Mouse (Mus musculus): ENCODE measurements around the gene Rnf114. TPM values are rescaled to one million over a fixed set of nuclear protein-coding genes. Genes with fewer than 3 reads are reported as not detected.

Rnf114 gene
- polyA plus RNA-seq, 1 experiment from 2014 or later = 82.8 TPM

GRCm38 (mm10) chr2:167543121-167544003, 50.9 kb downstream of the Rnf114 start:
- peaks cover 6% of the 10 kb centered on the region for H3K36me3 ChIP-seq (ENCODE audit: control insufficient read depth, insufficient read depth, low read length)
- no peaks in the 10 kb centered on the region for H3K27me3 ChIP-seq (replicated peaks; ENCODE audit: control insufficient read depth, insufficient read depth, low read length)
- no peak for ATAC-seq (replicated peaks; ENCODE audit: low FRiP score, low TSS enrichment, low read depth)
- H3K27ac ChIP-seq (ENCODE audit: low read depth) = peak overlapping the region; percentile 96
- no peaks in the 10 kb centered on the region for H3K9me3 ChIP-seq (ENCODE audit: control insufficient read depth, low read length)
- 12% methylated on average over 16 of the region's 16 CpGs for WGBS
- H3K4me3 ChIP-seq (ENCODE audit: low read depth, low read length) = no peak overlapping the region
- H3K4me1 ChIP-seq (replicated peaks; ENCODE audit: control insufficient read depth, insufficient read depth, low read length) = peaks cover 53% of the 10 kb centered on the region
- peak overlapping the region; percentile 27; the same call in 1 of the 2 replicates for H3K9ac ChIP-seq (ENCODE audit: low read length)
- H3K4me2 ChIP-seq (ENCODE audit: low read length) = peak overlapping the region; percentile 22
- DNase-seq (ENCODE audit: low spot score) = no peak

GRCm38 (mm10) chr2:167544004-167544356, 51.5 kb downstream of the Rnf114 start:
- WGBS = 8% methylated on average over 4 of the region's 4 CpGs
- H3K4me1 ChIP-seq (replicated peaks; ENCODE audit: control insufficient read depth, insufficient read depth, low read length) = peaks cover 48% of the 10 kb centered on the region
- H3K27ac ChIP-seq (ENCODE audit: low read depth) = peak overlapping the region; percentile 96
- H3K9me3 ChIP-seq (ENCODE audit: control insufficient read depth, low read length) = no peaks in the 10 kb centered on the region
- peaks cover 6% of the 10 kb centered on the region for H3K36me3 ChIP-seq (ENCODE audit: control insufficient read depth, insufficient read depth, low read length)
- H3K27me3 ChIP-seq (replicated peaks; ENCODE audit: control insufficient read depth, insufficient read depth, low read length) = no peaks in the 10 kb centered on the region
- ATAC-seq (replicated peaks; ENCODE audit: low FRiP score, low TSS enrichment, low read depth) = peak; percentile 33; the same call in 1 of the 2 replicates
- H3K4me3 ChIP-seq (ENCODE audit: low read depth, low read length) = no peak overlapping the region
- H3K4me2 ChIP-seq (ENCODE audit: low read length) = no peak overlapping the region
- no peak for DNase-seq (ENCODE audit: low spot score)
- H3K9ac ChIP-seq (ENCODE audit: low read length) = no peak overlapping the region

- 28% methylated on average over 5 of the region's 5 CpGs for WGBS
- H3K27me3 ChIP-seq (replicated peaks; ENCODE audit: control insufficient read depth, insufficient read depth, low read length) = no peaks in the 10 kb centered on the region
- no peak for DNase-seq (ENCODE audit: low spot score)
- peak overlapping the region; percentile 96 for H3K27ac ChIP-seq (ENCODE audit: low read depth)
- peak; percentile 10; the same call in 1 of the 2 replicates for ATAC-seq (replicated peaks; ENCODE audit: low FRiP score, low TSS enrichment, low read depth)
- no peaks in the 10 kb centered on the region for H3K9me3 ChIP-seq (ENCODE audit: control insufficient read depth, low read length)
- peaks cover 6% of the 10 kb centered on the region for H3K36me3 ChIP-seq (ENCODE audit: control insufficient read depth, insufficient read depth, low read length)
- H3K4me1 ChIP-seq (replicated peaks; ENCODE audit: control insufficient read depth, insufficient read depth, low read length) = peaks cover 45% of the 10 kb centered on the region
- H3K4me3 ChIP-seq (ENCODE audit: low read depth, low read length) = no peak overlapping the region
- H3K9ac ChIP-seq (ENCODE audit: low read length) = no peak overlapping the region
- H3K4me2 ChIP-seq (ENCODE audit: low read length) = no peak overlapping the region
These were observed 52.0 kb downstream of the Rnf114 start for GRCm38 (mm10) chr2:167544456-167544855.

GRCm38 (mm10) chr2:167546447-167547195, 54.2 kb downstream of the Rnf114 start:
- DNase-seq (ENCODE audit: low spot score) = no peak
- no peaks in the 10 kb centered on the region for H3K27me3 ChIP-seq (replicated peaks; ENCODE audit: control insufficient read depth, insufficient read depth, low read length)
- H3K4me1 ChIP-seq (replicated peaks; ENCODE audit: control insufficient read depth, insufficient read depth, low read length) = peaks cover 32% of the 10 kb centered on the region
- no peak for ATAC-seq (replicated peaks; ENCODE audit: low FRiP score, low TSS enrichment, low read depth)
- peaks cover 6% of the 10 kb centered on the region for H3K36me3 ChIP-seq (ENCODE audit: control insufficient read depth, insufficient read depth, low read length)
- H3K4me2 ChIP-seq (ENCODE audit: low read length) = no peak overlapping the region
- H3K4me3 ChIP-seq (ENCODE audit: low read depth, low read length) = no peak overlapping the region
- 0 out of 2 replicates have a peak overlapping the region, but pooled peaks have one; percentile 2 for H3K27ac ChIP-seq (ENCODE audit: low read depth)
- no peak overlapping the region for H3K9ac ChIP-seq (ENCODE audit: low read length)
- 81% methylated on average over 18 of the region's 18 CpGs for WGBS
- H3K9me3 ChIP-seq (ENCODE audit: control insufficient read depth, low read length) = no peaks in the 10 kb centered on the region

- no peaks in the 10 kb centered on the region for H3K9me3 ChIP-seq (ENCODE audit: control insufficient read depth, low read length)
- 92% methylated on average over 8 of the region's 8 CpGs for WGBS
- H3K4me1 ChIP-seq (replicated peaks; ENCODE audit: control insufficient read depth, insufficient read depth, low read length) = peaks cover 25% of the 10 kb centered on the region
- H3K36me3 ChIP-seq (ENCODE audit: control insufficient read depth, insufficient read depth, low read length) = no peaks in the 10 kb centered on the region; the same call in 1 of the 2 replicates
- no peak overlapping the region for H3K4me3 ChIP-seq (ENCODE audit: low read depth, low read length)
- no peaks in the 10 kb centered on the region for H3K27me3 ChIP-seq (replicated peaks; ENCODE audit: control insufficient read depth, insufficient read depth, low read length)
- no peak overlapping the region for H3K9ac ChIP-seq (ENCODE audit: low read length)
- ATAC-seq (replicated peaks; ENCODE audit: low FRiP score, low TSS enrichment, low read depth) (no peak), DNase-seq (ENCODE audit: low spot score) (no peak)
- no peak overlapping the region for H3K27ac ChIP-seq (ENCODE audit: low read depth)
- no peak overlapping the region for H3K4me2 ChIP-seq (ENCODE audit: low read length)
These were observed 55.0 kb downstream of the Rnf114 start for GRCm38 (mm10) chr2:167547444-167547843.

- ATAC-seq (replicated peaks; ENCODE audit: low FRiP score, low TSS enrichment, low read depth) = no peak
- no peak for DNase-seq (ENCODE audit: low spot score)
- WGBS = 71% methylated on average over 7 of the region's 7 CpGs
- Histone ChIP-seq H3K9ac (ENCODE audit: low read length) (no peak overlapping the region), H3K27me3 (replicated peaks; ENCODE audit: control insufficient read depth, insufficient read depth, low read length) (no peaks in the 10 kb centered on the region), H3K4me3 (ENCODE audit: low read depth, low read length) (no peak overlapping the region), H3K9me3 (ENCODE audit: control insufficient read depth, low read length) (no peaks in the 10 kb centered on the region), H3K4me2 (ENCODE audit: low read length) (no peak overlapping the region), H3K27ac (ENCODE audit: low read depth) (no peak overlapping the region), H3K4me1 (replicated peaks; ENCODE audit: control insufficient read depth, insufficient read depth, low read length) (peaks cover 18% of the 10 kb centered on the region), H3K36me3 (ENCODE audit: control insufficient read depth, insufficient read depth, low read length) (no peaks in the 10 kb centered on the region)
These were observed 56.5 kb downstream of the Rnf114 start for GRCm38 (mm10) chr2:167548961-167549360.

GRCm38 (mm10) chr2:167550341-167550854, 58.0 kb downstream of the Rnf114 start:
- WGBS = 60% methylated on average over 8 of the region's 8 CpGs
- Histone ChIP-seq H3K4me3 (ENCODE audit: low read depth, low read length) (no peak overlapping the region), H3K9ac (ENCODE audit: low read length) (no peak overlapping the region), H3K36me3 (ENCODE audit: control insufficient read depth, insufficient read depth, low read length) (no peaks in the 10 kb centered on the region), H3K9me3 (ENCODE audit: control insufficient read depth, low read length) (no peaks in the 10 kb centered on the region), H3K4me1 (replicated peaks; ENCODE audit: control insufficient read depth, insufficient read depth, low read length) (peaks cover 15% of the 10 kb centered on the region), H3K27ac (ENCODE audit: low read depth) (no peak overlapping the region), H3K4me2 (ENCODE audit: low read length) (no peak overlapping the region), H3K27me3 (replicated peaks; ENCODE audit: control insufficient read depth, insufficient read depth, low read length) (no peaks in the 10 kb centered on the region)
- DNase-seq (ENCODE audit: low spot score) (no peak), ATAC-seq (replicated peaks; ENCODE audit: low FRiP score, low TSS enrichment, low read depth) (no peak)

- Histone ChIP-seq H3K9ac (ENCODE audit: low read length) (no peak overlapping the region), H3K27me3 (replicated peaks; ENCODE audit: control insufficient read depth, insufficient read depth, low read length) (no peaks in the 10 kb centered on the region), H3K36me3 (ENCODE audit: control insufficient read depth, insufficient read depth, low read length) (no peaks in the 10 kb centered on the region), H3K4me1 (replicated peaks; ENCODE audit: control insufficient read depth, insufficient read depth, low read length) (peaks cover 16% of the 10 kb centered on the region), H3K9me3 (ENCODE audit: control insufficient read depth, low read length) (no peaks in the 10 kb centered on the region), H3K27ac (ENCODE audit: low read depth) (no peak overlapping the region), H3K4me2 (ENCODE audit: low read length) (no peak overlapping the region), H3K4me3 (ENCODE audit: low read depth, low read length) (no peak overlapping the region)
- DNase-seq (ENCODE audit: low spot score) (no peak), ATAC-seq (replicated peaks; ENCODE audit: low FRiP score, low TSS enrichment, low read depth) (no peak)
- WGBS = 76% methylated on average over 8 of the region's 8 CpGs
These were observed 59.0 kb downstream of the Rnf114 start for GRCm38 (mm10) chr2:167551342-167551920.
